Mouse (Mus musculus): ENCODE measurements around the gene Rap2c.

DNA sequence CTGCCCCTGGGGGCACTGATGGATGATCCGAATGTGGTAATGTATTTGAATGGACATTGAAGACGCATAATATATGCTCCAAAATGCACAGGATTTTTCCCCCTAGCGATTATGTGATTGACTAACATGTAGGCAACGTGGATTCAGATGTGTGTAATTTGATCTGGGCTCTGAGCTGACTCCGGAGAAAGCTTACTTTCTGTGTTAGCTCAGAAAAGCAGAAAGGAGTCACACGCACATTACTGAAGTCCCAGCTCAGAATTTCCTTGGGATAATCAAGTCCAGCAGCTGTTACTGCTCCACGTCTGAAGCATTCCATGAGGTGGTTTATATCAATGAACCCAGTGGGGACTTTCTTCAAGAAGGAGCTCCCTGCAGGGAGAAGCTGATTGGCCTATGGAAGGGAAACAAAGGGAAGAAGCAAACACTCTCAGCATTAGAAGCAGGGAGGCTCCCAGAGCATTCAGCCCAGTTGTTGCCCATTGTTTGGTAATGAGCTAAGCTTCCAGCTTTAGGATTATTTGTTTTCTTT, 17.9 kb upstream of the Rap2c start:
- TF ChIP-seq EP300 (optimal IDR thresholded peaks at IDR 0.05), result no peak
- no peak for TF ChIP-seq CTCF (IDR thresholded peaks at IDR 0.05; ENCODE audit: low read depth)
